Mouse (Mus musculus): ENCODE results near the gene Pmepa1.

Pmepa1 gene

GRCm38 (mm10) chr2:173275343-173276201 is 761 bp downstream of the Pmepa1 start:
- peak; percentile 46 to 61 for DNase-seq

- DNase-seq = peak; percentile 52 to 64
Observed at GRCm38 (mm10) chr2:173274428-173275342, 1.6 kb downstream of the Pmepa1 start.

GRCm38 (mm10) chr2:173273885-173274284 is 2.4 kb downstream of the Pmepa1 start:
- no peak for DNase-seq

- no peak for DNase-seq
Observed at GRCm38 (mm10) chr2:173272354-173272900, 3.9 kb downstream of the Pmepa1 start.

DNA sequence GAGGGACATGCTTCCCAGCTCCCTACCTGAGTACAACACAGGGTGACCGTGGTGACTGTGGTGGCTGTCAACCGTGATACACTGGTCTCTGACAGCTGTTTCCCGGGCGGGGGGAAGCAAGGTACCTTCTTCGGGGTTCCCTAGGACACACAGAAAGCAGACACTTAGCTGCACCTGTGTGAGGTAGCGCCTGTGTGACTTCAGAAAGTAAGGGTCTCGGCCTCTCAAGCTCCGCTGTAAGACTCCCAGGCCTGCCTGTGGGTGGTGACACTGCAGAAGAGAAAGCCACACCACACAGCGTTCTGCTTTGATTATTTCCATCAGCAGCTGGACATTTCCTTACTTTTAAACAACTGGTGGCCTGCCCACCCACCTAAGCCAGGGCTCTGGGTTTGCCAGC is 4.8 kb downstream of the Pmepa1 start:
- peak in 1 of 2 experiments; percentile 39 for DNase-seq

GRCm38 (mm10) chr2:173270601-173271248 is 5.6 kb downstream of the Pmepa1 start:
- no peak for DNase-seq

- no peak for DNase-seq
Observed at GRCm38 (mm10) chr2:173270196-173270595, 6.1 kb downstream of the Pmepa1 start.

DNA sequence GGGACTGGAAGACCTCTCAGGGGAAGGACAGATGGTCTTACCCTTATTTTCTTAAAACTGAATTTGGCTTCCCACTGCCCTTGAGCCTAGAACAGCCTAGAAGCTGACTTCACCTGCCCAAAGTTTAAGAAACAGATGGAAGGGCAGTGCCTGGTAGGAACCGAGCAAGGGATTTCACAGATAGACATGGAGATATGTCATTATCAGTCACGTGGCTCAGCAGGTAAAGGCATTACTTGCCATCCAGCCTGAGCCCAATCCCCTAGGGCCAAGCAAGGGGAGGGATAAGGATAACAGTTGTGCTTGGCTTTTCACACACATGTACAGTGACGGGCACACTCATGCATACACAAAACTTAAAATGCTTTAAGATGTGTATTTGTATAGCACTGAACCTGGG is 8.8 kb downstream of the Pmepa1 start:
- no peak for DNase-seq

- DNase-seq = no peak
Observed at GRCm38 (mm10) chr2:173266349-173267112, 9.8 kb downstream of the Pmepa1 start.

GRCm38 (mm10) chr2:173265468-173266265 is 10.7 kb downstream of the Pmepa1 start:
- DNase-seq = no peak

DNA sequence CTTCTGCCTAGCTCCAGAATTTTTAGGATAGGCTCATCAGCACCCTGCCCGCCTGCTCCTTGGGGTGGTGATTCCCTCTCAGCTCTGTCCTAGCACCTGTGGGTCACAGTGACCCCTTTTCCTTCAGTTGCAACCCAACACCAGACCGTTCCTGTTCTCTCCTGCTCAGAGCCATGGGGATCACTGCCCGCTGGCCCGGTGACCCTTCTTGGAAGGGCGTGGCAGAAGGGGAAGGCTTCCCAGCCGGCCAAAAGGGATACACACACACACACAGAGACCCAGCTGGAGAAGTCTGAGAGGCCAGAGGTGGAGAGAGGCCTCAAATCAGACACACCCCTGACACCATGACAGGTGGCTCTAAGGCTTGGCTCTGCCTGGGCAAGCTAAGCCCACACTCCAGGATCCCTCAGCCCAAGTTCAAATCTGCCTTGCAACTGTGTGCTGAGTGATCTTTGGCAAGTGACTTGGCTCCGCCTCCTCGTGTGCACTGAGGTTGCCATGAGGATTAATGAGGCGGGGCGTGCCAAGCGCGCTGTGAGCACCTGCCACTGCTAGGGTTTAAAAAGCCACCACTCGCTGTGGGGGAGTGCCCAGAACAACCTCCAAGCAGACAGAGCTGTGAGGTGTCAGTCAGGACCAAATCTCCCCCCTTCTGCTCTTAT is 11.7 kb downstream of the Pmepa1 start:
- peak; percentile 66 to 82 for DNase-seq

DNA sequence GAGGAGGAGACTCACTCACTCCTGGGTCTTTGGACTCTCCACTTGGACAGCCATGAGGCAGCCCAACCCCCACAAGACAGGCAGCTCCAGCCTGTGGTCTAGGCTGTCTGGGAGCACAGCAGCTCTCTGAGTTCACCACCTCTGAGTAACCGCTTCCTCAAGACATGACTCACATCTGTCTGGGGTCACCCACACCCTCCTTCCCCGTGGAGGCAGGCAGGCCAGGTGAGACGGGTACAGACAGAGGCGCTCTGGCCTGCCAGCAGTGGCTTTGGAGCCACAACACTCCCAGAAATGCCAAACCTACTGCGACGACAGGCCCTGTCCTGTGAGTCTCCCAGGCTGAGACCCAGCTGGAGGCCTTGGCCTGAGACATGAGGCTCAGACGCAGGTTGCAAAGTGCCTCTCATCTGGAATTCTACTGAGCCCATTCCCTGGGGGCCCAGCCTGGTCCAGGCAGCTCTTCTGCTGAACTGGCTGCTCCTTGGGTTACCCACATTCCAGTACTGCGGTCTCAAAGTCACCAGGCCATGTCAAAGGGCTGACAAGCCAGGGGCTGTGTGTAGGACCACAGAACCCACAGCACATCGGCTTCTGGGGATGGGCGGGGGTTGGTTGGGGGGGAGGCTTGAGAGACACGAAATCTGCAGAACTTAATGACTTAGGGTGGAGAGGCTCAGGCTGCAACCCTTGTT is 12.6 kb downstream of the Pmepa1 start:
- DNase-seq = peak; percentile 67 to 79

- DNase-seq = no peak
Observed at GRCm38 (mm10) chr2:173261497-173261896, 14.8 kb downstream of the Pmepa1 start.

- no peak for DNase-seq
Observed at GRCm38 (mm10) chr2:173258459-173259091, 17.8 kb downstream of the Pmepa1 start.

DNA sequence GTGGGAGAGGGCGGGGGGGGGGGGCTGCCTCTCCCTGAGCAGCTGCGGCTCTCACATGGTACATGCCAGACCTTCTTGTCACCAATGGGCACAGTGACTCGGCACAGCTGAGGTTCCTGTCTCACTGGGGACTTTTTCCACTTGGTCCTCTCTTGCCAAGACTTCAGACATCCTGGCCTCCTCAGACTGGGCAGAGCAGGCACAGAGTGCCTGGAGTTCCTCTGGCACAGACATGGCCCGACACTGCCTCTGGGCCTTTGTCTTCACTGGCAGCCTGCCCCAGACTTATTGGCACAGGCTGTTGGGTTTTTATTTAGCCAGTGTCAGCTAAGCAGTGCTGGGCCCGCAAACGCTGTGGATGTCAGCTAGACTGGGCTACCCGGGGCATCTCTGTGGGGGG is 18.7 kb downstream of the Pmepa1 start:
- no peak for DNase-seq

DNA sequence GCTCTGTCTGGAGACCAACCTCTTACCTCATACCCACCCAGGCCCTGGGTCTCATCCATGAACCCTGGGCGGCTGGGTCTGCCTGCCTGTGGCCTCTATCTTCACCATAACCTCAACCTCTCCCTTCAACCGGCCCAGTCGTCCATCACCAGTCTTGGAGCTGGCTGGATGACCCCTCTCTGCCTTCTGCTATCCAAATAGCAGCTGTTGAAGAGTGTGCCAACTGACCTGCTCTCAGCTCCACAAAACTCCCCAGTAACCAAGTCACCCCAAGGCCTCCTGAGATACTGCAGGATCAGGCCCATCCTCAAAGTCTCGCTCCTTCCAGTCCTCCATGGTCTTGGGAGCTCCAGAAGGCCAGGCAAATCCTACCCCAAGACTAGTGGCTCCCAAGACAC is 19.8 kb downstream of the Pmepa1 start:
- DNase-seq = no peak

DNA sequence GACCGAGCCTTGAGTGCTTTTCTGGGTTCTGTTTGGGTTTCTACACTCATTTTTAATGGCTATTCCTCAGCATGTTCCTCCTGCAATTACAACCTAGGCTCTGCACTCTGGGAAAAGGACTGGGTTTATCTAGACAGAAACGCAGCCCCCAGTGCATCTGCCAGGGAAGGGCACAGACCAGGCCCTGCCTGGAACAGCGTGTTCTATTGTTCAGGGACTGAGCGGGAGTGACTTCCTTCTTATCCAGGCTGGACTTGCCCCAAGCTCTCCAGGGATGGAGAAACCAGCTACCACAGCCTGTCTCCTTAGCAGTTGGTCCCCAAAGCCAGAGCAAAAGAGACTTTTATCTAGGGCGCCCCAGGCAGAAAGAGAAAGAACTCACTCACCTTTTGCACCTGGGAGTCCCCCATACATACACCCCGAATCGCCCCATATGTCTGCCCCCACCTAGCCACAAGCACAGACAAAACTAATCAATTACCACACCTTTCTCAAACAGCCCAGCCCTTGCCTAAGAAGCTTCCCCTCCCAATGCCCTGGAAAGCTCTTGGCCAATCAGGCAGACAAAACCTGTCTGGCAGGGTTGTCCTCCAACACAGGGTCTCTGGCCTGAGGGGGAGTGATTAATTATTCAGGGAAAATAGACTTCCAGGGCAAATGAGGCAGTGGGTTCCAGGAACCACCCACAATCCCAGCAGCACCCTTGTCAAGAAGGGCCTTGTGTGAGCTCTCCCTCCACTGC is 20.4 kb downstream of the Pmepa1 start:
- DNase-seq = no peak
